Mouse (Mus musculus): ENCODE results near the gene Reck. TPM values are rescaled to one million over a fixed set of nuclear protein-coding genes. Genes with fewer than 3 reads are reported as not detected.

Reck gene
- 0.30 TPM in 1 of 2 replicates, not detected in the other for polyA plus RNA-seq (2012; ENCODE audit: low replicate concordance)

GRCm38 (mm10) chr4:43875160-43875918 lies at the start of gene Reck:
Gene Reck, plus strand, starts transcription at chr4:43875530.

GRCm38 (mm10) chr4:43840101-43840500 lies 35.2 kb upstream of the Reck start, which contains the start of gene Olfr157:
Gene Olfr157, minus strand, starts transcription at chr4:43840201.

GRCm38 (mm10) chr4:43851265-43851664 lies 24.1 kb upstream of the Reck start, which contains the start of gene Olfr155:
Gene Olfr155, plus strand, starts transcription at chr4:43851565.

GRCm38 (mm10) chr4:43957292-43957845 lies 82.0 kb downstream of the Reck start, which contains the start of gene Glipr2:
Gene Glipr2, plus strand, starts transcription at chr4:43957401.

GRCm38 (mm10) chr4:43983181-43983580 lies 107.9 kb downstream of the Reck start, which contains the start of gene Ccin:
Gene Ccin, plus strand, starts transcription at chr4:43983483.

Other genes starting within 250 kb of the Reck start
- 0.08 and 0.18 TPM in 2 replicates for gene Npr2, start 243.6 kb upstream of the Reck start, polyA plus RNA-seq (2012; ENCODE audit: low replicate concordance)
- not detected in 2 replicates for gene Spag8, start 221.9 kb upstream of the Reck start, polyA plus RNA-seq (2012; ENCODE audit: low replicate concordance)
- 13.6 and 20.8 TPM in 2 replicates for gene Hint2, start 219.1 kb upstream of the Reck start, polyA plus RNA-seq (2012; ENCODE audit: low replicate concordance)
- 0.60 and 1.3 TPM in 2 replicates for gene Tmem8b, start 206.6 kb upstream of the Reck start, polyA plus RNA-seq (2012; ENCODE audit: low replicate concordance)
- not detected in 2 replicates for gene Fam221b, start 206.4 kb upstream of the Reck start, polyA plus RNA-seq (2012; ENCODE audit: low replicate concordance)
- not detected in 2 replicates for gene Olfr70, start 174.7 kb upstream of the Reck start, polyA plus RNA-seq (2012; ENCODE audit: low replicate concordance)
- gene Olfr71, start 165.3 kb upstream of the Reck start, polyA plus RNA-seq (2012; ENCODE audit: low replicate concordance) = 0.15 TPM in 1 of 2 replicates, not detected in the other
- 0.11 TPM in 1 of 2 replicates, not detected in the other for gene Hrct1, start 148.3 kb upstream of the Reck start, polyA plus RNA-seq (2012; ENCODE audit: low replicate concordance)
- gene Spaar, start 145.5 kb upstream of the Reck start, polyA plus RNA-seq (2012; ENCODE audit: low replicate concordance) = 0.03 TPM in 1 of 2 replicates, not detected in the other
- gene Olfr159, start 104.5 kb upstream of the Reck start, polyA plus RNA-seq (2012; ENCODE audit: low replicate concordance) = not detected in 2 replicates
- not detected in 2 replicates for gene Olfr156, start 51.6 kb upstream of the Reck start, polyA plus RNA-seq (2012; ENCODE audit: low replicate concordance)
- not detected in 2 replicates for gene Olfr157, start 35.3 kb upstream of the Reck start, polyA plus RNA-seq (2012; ENCODE audit: low replicate concordance)
- gene Olfr155, start 24.0 kb upstream of the Reck start, polyA plus RNA-seq (2012; ENCODE audit: low replicate concordance) = not detected in 2 replicates
- 3.6 and 23.8 TPM in 2 replicates for gene Glipr2, start 81.9 kb downstream of the Reck start, polyA plus RNA-seq (2012; ENCODE audit: low replicate concordance)
- not detected in 2 replicates for gene Ccin, start 108.0 kb downstream of the Reck start, polyA plus RNA-seq (2012; ENCODE audit: low replicate concordance)
- 312 and 355 TPM in 2 replicates for gene Clta, start 128.9 kb downstream of the Reck start, polyA plus RNA-seq (2012; ENCODE audit: low replicate concordance)
- 55.3 and 67.1 TPM in 2 replicates for gene Gne, start 208.6 kb downstream of the Reck start, polyA plus RNA-seq (2012; ENCODE audit: low replicate concordance)

Measured in leukemia stem cell, adult 10-12 weeks (primary cell).